Mouse (Mus musculus) adrenal gland, adult 8-10 months (tissue): ENCODE measurements around the gene Esp36. TPM values are rescaled to one million over a fixed set of nuclear protein-coding genes. Genes with fewer than 3 reads are reported as not detected.
"Not testable (repeated sequence)": the region's sequence is repeated elsewhere in the genome, so short reads cannot be mapped to it uniquely, and the experiment has no call there.

Experiments
- DNase-seq: peaks from one replicate; pipeline ENCODE4 v3.0.0; 2022
- total RNA-seq, 4 experiments: library from RNA; stranded (reverse); gene quantifications; 2 replicates each; pipeline ENCODE4 v1.2.4; 2022

Gene Esp36
- not detected for total RNA-seq

GRCm38 (mm10) chr17:38420085-38420484 lies at the start of gene Esp36:
Esp36 (minus strand) TSS chr17:38420185.
- no peak for DNase-seq

GRCm38 (mm10) chr17:38456206-38456605 lies 36.2 kb upstream of the Esp36 start:
- DNase-seq = not testable (repeated sequence)

GRCm38 (mm10) chr17:38450688-38451087 lies 30.7 kb upstream of the Esp36 start:
- DNase-seq = no peak

- no peak for DNase-seq
Measured at GRCm38 (mm10) chr17:38406135-38406534, 13.8 kb downstream of the Esp36 start.

- DNase-seq = no peak
Measured at GRCm38 (mm10) chr17:38391821-38392220, 28.2 kb downstream of the Esp36 start.

Other genes with a start within 250 kb of the Esp36 start
- gene Olfr134, start 248.8 kb downstream of the Esp36 start, total RNA-seq = not detected
- gene Olfr135, start 215.8 kb downstream of the Esp36 start, total RNA-seq = not detected
- not detected for gene Olfr138, start 159.2 kb downstream of the Esp36 start, total RNA-seq
- not detected for gene Olfr137, start 112.6 kb downstream of the Esp36 start, total RNA-seq
- not detected for gene Olfr136, start 90.4 kb downstream of the Esp36 start, total RNA-seq
- not detected for gene Esp34, start 134.0 kb upstream of the Esp36 start, total RNA-seq
- gene Esp31, start 219.3 kb upstream of the Esp36 start, total RNA-seq = not detected